Mouse (Mus musculus) mouse trophoblast stem cell (cell line): Measurements from ENCODE around the gene Lig1.
"Not testable (repeated sequence)": the region's sequence is repeated elsewhere in the genome, so short reads cannot be mapped to it uniquely, and the experiment has no call there.

Source experiments
- in situ Hi-C, 2 experiments: fragments of 300-500 bp; cut with MseI, MboI; formaldehyde crosslinking; loops; 2 replicates in 1 of 2; 3 replicates in 1 of 2; pipeline ENCODE4 v1.15.1; 2025

Lig1 gene

GRCm38 (mm10) chr7:13277081-13277480, at the start of gene Lig1:
Gene Lig1, plus strand, starts transcription at chr7:13277283.
- in situ Hi-C loops: no loop called here

GRCm38 (mm10) chr7:13260746-13261700, 16.1 kb upstream of the Lig1 start:
- in situ Hi-C loops: loop anchor here in 1 of 2 experiments (10.0 kb wide), 1 partner anchor 176 kb away; no protein-coding TSS in a partner anchor

- in situ Hi-C loops: loop anchor here in 1 of 2 experiments (10.0 kb wide), 1 partner anchor 179 kb away; no protein-coding TSS in a partner anchor
Observed at GRCm38 (mm10) chr7:13263851-13264250, 13.2 kb upstream of the Lig1 start.

- in situ Hi-C loops: loop anchor here in 1 of 2 experiments (10.0 kb wide), 1 partner anchor 180 kb away; no protein-coding TSS in a partner anchor
Observed at GRCm38 (mm10) chr7:13264396-13264795, 12.7 kb upstream of the Lig1 start.

- in situ Hi-C loops: loop anchor here in 1 of 2 experiments (10.0 kb wide), 1 partner anchor 184 kb away; no protein-coding TSS in a partner anchor
Observed at GRCm38 (mm10) chr7:13268749-13269260, 8.3 kb upstream of the Lig1 start.

GRCm38 (mm10) chr7:13269394-13269793, 7.7 kb upstream of the Lig1 start:
- in situ Hi-C loops: loop anchor here in 1 of 2 experiments (10.0 kb wide), 1 partner anchor 185 kb away; no protein-coding TSS in a partner anchor

GRCm38 (mm10) chr7:13271704-13272103, 5.4 kb upstream of the Lig1 start:
- in situ Hi-C loops: no loop called here

- in situ Hi-C loops: no loop called here
Observed at GRCm38 (mm10) chr7:13277833-13278232, 750 bp downstream of the Lig1 start.

- in situ Hi-C loops: no loop called here
Observed at GRCm38 (mm10) chr7:13278308-13278891, 1.3 kb downstream of the Lig1 start, which contains the start of gene Zswim9. Gene Zswim9, minus strand, starts transcription at chr7:13278721.

GRCm38 (mm10) chr7:13278957-13279356, 1.9 kb downstream of the Lig1 start:
- in situ Hi-C loops: not testable (repeated sequence)

GRCm38 (mm10) chr7:13288621-13289020, 11.5 kb downstream of the Lig1 start:
- in situ Hi-C loops: loop anchor here in 1 of 2 experiments (10.0 kb wide), 2 partner anchors 214 to 226 kb away; no protein-coding TSS in a partner anchor

GRCm38 (mm10) chr7:13290041-13290675, 13.1 kb downstream of the Lig1 start:
- in situ Hi-C loops: loop anchor here in 1 of 2 experiments (10.0 kb wide), 1 partner anchor 225 kb away; no protein-coding TSS in a partner anchor

GRCm38 (mm10) chr7:13291370-13291769, 14.3 kb downstream of the Lig1 start:
- in situ Hi-C loops: loop anchor here in 1 of 2 experiments (10.0 kb wide), 1 partner anchor 223 kb away; no protein-coding TSS in a partner anchor

- in situ Hi-C loops: loop anchor here in 1 of 2 experiments (10.0 kb wide), 1 partner anchor 221 kb away; no protein-coding TSS in a partner anchor
Observed at GRCm38 (mm10) chr7:13293878-13294855, 17.1 kb downstream of the Lig1 start.

- in situ Hi-C loops: loop anchor here in 1 of 2 experiments (10.0 kb wide), 1 partner anchor 220 kb away; no protein-coding TSS in a partner anchor
Observed at GRCm38 (mm10) chr7:13295256-13295655, 18.2 kb downstream of the Lig1 start.

GRCm38 (mm10) chr7:13297636-13298035, 20.6 kb downstream of the Lig1 start:
- in situ Hi-C loops: loop anchor here in 1 of 2 experiments (10.0 kb wide), 1 partner anchor 217 kb away; no protein-coding TSS in a partner anchor

GRCm38 (mm10) chr7:13298821-13299220, 21.7 kb downstream of the Lig1 start:
- in situ Hi-C loops: loop anchor here in 1 of 2 experiments (10.0 kb wide), 1 partner anchor 216 kb away; no protein-coding TSS in a partner anchor

- in situ Hi-C loops: no loop called here
Observed at GRCm38 (mm10) chr7:13301643-13302042, 24.6 kb downstream of the Lig1 start.

GRCm38 (mm10) chr7:13302780-13303179, 25.7 kb downstream of the Lig1 start:
- in situ Hi-C loops: no loop called here

GRCm38 (mm10) chr7:13303372-13303771, 26.3 kb downstream of the Lig1 start:
- in situ Hi-C loops: no loop called here
